Mouse (Mus musculus) urinary bladder, postnatal 36 days (tissue): ENCODE measurements around the gene Cox4i1.

Experiments
- DNase-seq, 2 experiments: peaks; one replicate each; pipeline ENCODE4 v3.0.0; 2022; ENCODE audit warnings: low spot score in 2 of 2, mixed read lengths in 1 of 2

Gene Cox4i1

GRCm38 (mm10) chr8:120693861-120694493, 26.0 kb downstream of the Cox4i1 start:
- DNase-seq, result no peak

GRCm38 (mm10) chr8:120696401-120697153, 28.6 kb downstream of the Cox4i1 start:
- no peak for DNase-seq

GRCm38 (mm10) chr8:120697154-120697978, 29.3 kb downstream of the Cox4i1 start:
- DNase-seq, result no peak

- no peak for DNase-seq
These were observed 29.9 kb downstream of the Cox4i1 start for GRCm38 (mm10) chr8:120697979-120698272.

GRCm38 (mm10) chr8:120698426-120698825, 30.4 kb downstream of the Cox4i1 start:
- DNase-seq, result no peak

- DNase-seq, result no peak
These were observed 31.1 kb downstream of the Cox4i1 start for GRCm38 (mm10) chr8:120699079-120699478.

- no peak for DNase-seq
These were observed 31.5 kb downstream of the Cox4i1 start for GRCm38 (mm10) chr8:120699565-120699964.

GRCm38 (mm10) chr8:120700053-120700452, 32.0 kb downstream of the Cox4i1 start:
- DNase-seq, result no peak

GRCm38 (mm10) chr8:120701758-120702465, 33.9 kb downstream of the Cox4i1 start:
- peak in 1 of 2 experiments; percentile 36 for DNase-seq

GRCm38 (mm10) chr8:120704203-120704602, 36.2 kb downstream of the Cox4i1 start:
- no peak for DNase-seq

GRCm38 (mm10) chr8:120705163-120705562, 37.1 kb downstream of the Cox4i1 start:
- no peak for DNase-seq

GRCm38 (mm10) chr8:120706193-120706592, 38.2 kb downstream of the Cox4i1 start:
- DNase-seq, result no peak

- no peak for DNase-seq
These were observed 41.2 kb downstream of the Cox4i1 start for GRCm38 (mm10) chr8:120709176-120709575.

- no peak for DNase-seq
These were observed 47.2 kb downstream of the Cox4i1 start for GRCm38 (mm10) chr8:120715200-120715599.

GRCm38 (mm10) chr8:120715996-120716680, 48.1 kb downstream of the Cox4i1 start:
- no peak for DNase-seq

GRCm38 (mm10) chr8:120719586-120720236, 51.7 kb downstream of the Cox4i1 start:
- DNase-seq, result no peak

- no peak for DNase-seq
These were observed 55.0 kb downstream of the Cox4i1 start for GRCm38 (mm10) chr8:120723025-120723424.
